Mouse (Mus musculus): ENCODE measurements around the gene Josd1.

DNA sequence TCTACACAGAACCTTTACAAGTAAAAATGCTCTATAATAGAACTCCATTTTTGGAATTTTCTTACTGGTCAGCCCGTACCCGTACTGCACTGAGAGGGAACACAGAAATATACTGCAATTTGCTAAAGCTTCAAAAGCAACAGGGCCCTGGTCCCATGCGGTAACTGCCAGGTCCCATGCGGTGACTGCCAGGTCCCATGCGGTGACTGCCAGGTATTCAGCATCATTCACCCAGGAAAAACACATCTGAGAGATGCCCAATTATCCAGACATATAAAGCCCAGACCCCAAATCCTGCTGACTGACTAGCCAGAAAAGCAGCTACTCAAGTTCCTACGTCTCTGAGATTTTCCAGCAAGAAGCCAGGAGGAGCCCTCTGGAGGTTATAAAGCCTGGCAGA, 3.1 kb downstream of the Josd1 start:
- no peak for TF ChIP-seq POLR2A (IDR thresholded peaks at IDR 0.05; ENCODE audit: low read depth, low read length)
- no peak for TF ChIP-seq CTCF (IDR thresholded peaks at IDR 0.05; ENCODE audit: borderline replicate concordance, insufficient read depth, low read length)
